ENCODE assay signal across 12 mouse cellular contexts in genomic region chr6:119437894-119438761, GRCm38 (mm10). TPM values are rescaled to one million over a fixed set of nuclear protein-coding genes. Genes with fewer than 3 reads are reported as not detected.
DNase-seq lines count a peak whose midpoint lies in the region; ATAC-seq and TF ChIP-seq lines count a peak whose summit lies in the region.
"Had no signal": no experiment of that assay in that cellular context is flagged by ENCODE, and none has a peak within 500 bp of the region (broad histone marks: within the 10 kb centered on the region; RNA-seq: fewer than 3 reads in every experiment).

No protein-coding gene starts in this region.

- H3K27ac ChIP-seq in kidney, embryonic 15.5 days = no peak overlapping the region
- no peak overlapping the region for H3K27ac ChIP-seq in kidney, adult 2 months (ENCODE audit: insufficient read depth, low read depth, low read length)
- no peak overlapping the region for H3K27ac ChIP-seq in embryonic fibroblast, embryonic 13.5 days (ENCODE audit: insufficient read depth, low read length)
- H3K27ac ChIP-seq in hindbrain, embryonic 14.5 days = no peak overlapping the region
- H3K27ac ChIP-seq in neural tube, embryonic 14.5 days (ENCODE audit: low read depth, low read length) = no peak overlapping the region
- H3K27ac ChIP-seq: liver, embryonic 15.5 days had no signal

- WGBS in kidney, embryonic 15.5 days = 41% methylated on average over 8 of the region's 8 CpGs
- 57% methylated on average over 8 of the region's 8 CpGs for WGBS in kidney, adult 2 months
- WGBS in hindbrain, embryonic 14.5 days = 40% methylated on average over 8 of the region's 8 CpGs
- 33% methylated on average over 8 of the region's 8 CpGs for WGBS in neural tube, embryonic 14.5 days

- no peak for TF ChIP-seq CTCF in kidney, adult 2 months (conservative IDR thresholded peaks at IDR 0.05; ENCODE audit: insufficient read depth, insufficient read length, low read depth, low read length)
- TF ChIP-seq CTCF in embryonic fibroblast, embryonic 13.5 days (IDR thresholded peaks at IDR 0.05; ENCODE audit: borderline replicate concordance, insufficient read depth, low read length) = peak; percentile 20; the same call in 1 of the 2 replicates

- H3K9me3 ChIP-seq in kidney, embryonic 15.5 days (replicated peaks) = no peaks in the 10 kb centered on the region
- no peaks in the 10 kb centered on the region for H3K9me3 ChIP-seq in hindbrain, embryonic 14.5 days (ENCODE audit: control insufficient read depth, low read length)
- H3K9me3 ChIP-seq in neural tube, embryonic 14.5 days (ENCODE audit: control insufficient read depth, low read length) = no peaks in the 10 kb centered on the region
- H3K9me3 ChIP-seq: liver, embryonic 15.5 days had no signal

- H3K4me2 ChIP-seq in kidney, embryonic 15.5 days = no peak overlapping the region
- H3K4me2 ChIP-seq in hindbrain, embryonic 14.5 days (replicated peaks) = no peak overlapping the region
- no peak overlapping the region for H3K4me2 ChIP-seq in neural tube, embryonic 14.5 days (ENCODE audit: low read depth, low read length)
- H3K4me2 ChIP-seq: liver, embryonic 15.5 days had no signal

- no peak for DNase-seq in kidney, adult 2 months
- no peak for DNase-seq in hindbrain, embryonic 14.5 days (ENCODE audit: low spot score)
- no peak for DNase-seq in ovary, postnatal 10 days (ENCODE audit: low spot score)
- DNase-seq in spleen, postnatal 14 days (ENCODE audit: low spot score in 2 of 2) = no peak
- DNase-seq: adrenal gland, postnatal 36 days; cerebellum, postnatal 36 days; gastrocnemius, postnatal 36 days; layer of hippocampus, postnatal 36 days had no signal

- H3K9ac ChIP-seq in kidney, embryonic 15.5 days = no peak overlapping the region
- H3K9ac ChIP-seq in hindbrain, embryonic 14.5 days = no peak overlapping the region
- no peak overlapping the region for H3K9ac ChIP-seq in neural tube, embryonic 14.5 days (replicated peaks; ENCODE audit: low read depth, low read length)
- H3K9ac ChIP-seq: liver, embryonic 15.5 days had no signal

- H3K4me3 ChIP-seq in kidney, embryonic 15.5 days (replicated peaks) = no peak overlapping the region
- no peak overlapping the region for H3K4me3 ChIP-seq in kidney, adult 2 months (ENCODE audit: insufficient read depth, low read depth, low read length)
- no peak overlapping the region for H3K4me3 ChIP-seq in embryonic fibroblast, embryonic 13.5 days (ENCODE audit: insufficient read depth, low read length)
- no peak overlapping the region for H3K4me3 ChIP-seq in hindbrain, embryonic 14.5 days (replicated peaks; ENCODE audit: low read length)
- H3K4me3 ChIP-seq in neural tube, embryonic 14.5 days (ENCODE audit: low read depth, low read length) = no peak overlapping the region
- H3K4me3 ChIP-seq: liver, embryonic 15.5 days had no signal

- no peaks in the 10 kb centered on the region for H3K27me3 ChIP-seq in kidney, embryonic 15.5 days
- H3K27me3 ChIP-seq in kidney, adult 2 months (replicated peaks; ENCODE audit: control insufficient read depth, insufficient read depth, low read length) = no peaks in the 10 kb centered on the region
- H3K27me3 ChIP-seq in hindbrain, embryonic 14.5 days (ENCODE audit: control insufficient read depth, insufficient read depth, low read length) = no peaks in the 10 kb centered on the region
- H3K27me3 ChIP-seq in neural tube, embryonic 14.5 days (ENCODE audit: control insufficient read depth, insufficient read depth, low read length) = no peaks in the 10 kb centered on the region
- H3K27me3 ChIP-seq: liver, embryonic 15.5 days had no signal

- 0 out of 2 replicates have a peak, but pooled peaks have one; percentile 52 for ATAC-seq in kidney, embryonic 15.5 days (replicated peaks; ENCODE audit: low FRiP score)
- peak; percentile 48; the same call in 1 of the 2 replicates for ATAC-seq in hindbrain, embryonic 14.5 days (ENCODE audit: low FRiP score)
- peak; percentile 87; the same call in 1 of the 2 replicates for ATAC-seq in neural tube, embryonic 14.5 days (ENCODE audit: low read depth)

- no peak for TF ChIP-seq POLR2A in kidney, adult 2 months (IDR thresholded peaks at IDR 0.05; ENCODE audit: low read depth, low read length)
- no peak for TF ChIP-seq POLR2A in embryonic fibroblast, embryonic 13.5 days (IDR thresholded peaks at IDR 0.05; ENCODE audit: low read depth, low read length)

- H3K36me3 ChIP-seq in kidney, embryonic 15.5 days = no peaks in the 10 kb centered on the region
- H3K36me3 ChIP-seq in kidney, adult 2 months (ENCODE audit: control insufficient read depth, insufficient read depth, low read length) = no peaks in the 10 kb centered on the region
- no peaks in the 10 kb centered on the region for H3K36me3 ChIP-seq in hindbrain, embryonic 14.5 days (replicated peaks; ENCODE audit: control insufficient read depth, insufficient read depth)
- H3K36me3 ChIP-seq in neural tube, embryonic 14.5 days (ENCODE audit: control insufficient read depth, insufficient read depth, low read length) = no peaks in the 10 kb centered on the region
- H3K36me3 ChIP-seq: liver, embryonic 15.5 days had no signal

- peaks cover 10% of the 10 kb centered on the region for H3K4me1 ChIP-seq in kidney, embryonic 15.5 days
- no peaks in the 10 kb centered on the region for H3K4me1 ChIP-seq in kidney, adult 2 months (ENCODE audit: control insufficient read depth, insufficient read depth, low read length)
- H3K4me1 ChIP-seq in embryonic fibroblast, embryonic 13.5 days (ENCODE audit: control insufficient read depth, insufficient read depth, low read length) = no peaks in the 10 kb centered on the region
- no peaks in the 10 kb centered on the region for H3K4me1 ChIP-seq in hindbrain, embryonic 14.5 days (replicated peaks; ENCODE audit: control insufficient read depth, insufficient read depth, low read length)
- H3K4me1 ChIP-seq in neural tube, embryonic 14.5 days (ENCODE audit: control insufficient read depth, insufficient read depth, low read length) = peaks cover 6% of the 10 kb centered on the region; the same call in 1 of the 2 replicates

RNA-seq across cellular contexts. Expression of gene Adipor2, which starts 20.6 kb away (rescaled TPM):
- 42.3 and 45.0 TPM in 2 replicates for polyA plus RNA-seq in kidney, embryonic 15.5 days (2015; fragmentation: Nextera tagmentation; extraction: Ambion mirVana)
- 65.7 and 66.6 TPM in 2 replicates for polyA plus RNA-seq in kidney, adult 2 months (2012; rRNA removed)
- 38.2 and 42.8 TPM in 2 replicates for polyA plus RNA-seq in embryonic fibroblast, embryonic 13.5 days (2011; ENCODE audit: insufficient read length, low read depth, missing spikeins)
- 27.3 and 27.8 TPM in 2 replicates for polyA plus RNA-seq in hindbrain, embryonic 14.5 days (2014; fragmentation: Nextera tagmentation; extraction: Ambion mirVana)
- 19.4 and 36.2 TPM in 2 replicates for polyA plus RNA-seq in neural tube, embryonic 14.5 days (2014; fragmentation: Nextera tagmentation; extraction: Ambion mirVana)

RNA-seq across cellular contexts. Expression of gene Fbxl14, which starts 41.3 kb away (rescaled TPM):
- 5.0 and 6.1 TPM in 2 replicates for polyA plus RNA-seq in kidney, embryonic 15.5 days (2015; fragmentation: Nextera tagmentation; extraction: Ambion mirVana)
- 38.6 and 47.8 TPM in 2 replicates for polyA plus RNA-seq in kidney, adult 2 months (2012; rRNA removed)
- polyA plus RNA-seq in embryonic fibroblast, embryonic 13.5 days (2011; ENCODE audit: insufficient read length, low read depth, missing spikeins) = 19.3 and 21.5 TPM in 2 replicates
- 3.1 and 4.6 TPM in 2 replicates for polyA plus RNA-seq in hindbrain, embryonic 14.5 days (2014; fragmentation: Nextera tagmentation; extraction: Ambion mirVana)
- 3.5 and 3.8 TPM in 2 replicates for polyA plus RNA-seq in neural tube, embryonic 14.5 days (2014; fragmentation: Nextera tagmentation; extraction: Ambion mirVana)
